Mouse (Mus musculus) embryo, embryonic 10 days (tissue): ENCODE measurements at regions not wholly inside any gene's neighbourhood (a gene's known extent, or its start where the extent isn't known, plus 50 kb on each side); places are given as distances from the start of the nearest gene placed in this dataset.
"Not testable (repeated sequence)": the region's sequence is repeated elsewhere in the genome, so short reads cannot be mapped to it uniquely, and the experiment has no call there.

ENCODE experiments used
- DNase-seq: peaks from one replicate; pipeline ENCODE4 v3.0.0-alpha.2; 2015; ENCODE audit warnings: low spot score

- DNase-seq, result peak; percentile 70
Measured at GRCm38 (mm10) chr12:20196386-20196785, 242.1 kb downstream of the Gm21863 start.

- DNase-seq, result peak; percentile 2
Measured at GRCm38 (mm10) chr12:20196905-20197304, 242.6 kb downstream of the Gm21863 start.

- DNase-seq, result not testable (repeated sequence)
Measured at GRCm38 (mm10) chr12:20223921-20224320, 269.6 kb downstream of the Gm21863 start.

- DNase-seq, result not testable (repeated sequence)
Measured at GRCm38 (mm10) chr12:20226831-20227230, 272.5 kb downstream of the Gm21863 start.

DNA sequence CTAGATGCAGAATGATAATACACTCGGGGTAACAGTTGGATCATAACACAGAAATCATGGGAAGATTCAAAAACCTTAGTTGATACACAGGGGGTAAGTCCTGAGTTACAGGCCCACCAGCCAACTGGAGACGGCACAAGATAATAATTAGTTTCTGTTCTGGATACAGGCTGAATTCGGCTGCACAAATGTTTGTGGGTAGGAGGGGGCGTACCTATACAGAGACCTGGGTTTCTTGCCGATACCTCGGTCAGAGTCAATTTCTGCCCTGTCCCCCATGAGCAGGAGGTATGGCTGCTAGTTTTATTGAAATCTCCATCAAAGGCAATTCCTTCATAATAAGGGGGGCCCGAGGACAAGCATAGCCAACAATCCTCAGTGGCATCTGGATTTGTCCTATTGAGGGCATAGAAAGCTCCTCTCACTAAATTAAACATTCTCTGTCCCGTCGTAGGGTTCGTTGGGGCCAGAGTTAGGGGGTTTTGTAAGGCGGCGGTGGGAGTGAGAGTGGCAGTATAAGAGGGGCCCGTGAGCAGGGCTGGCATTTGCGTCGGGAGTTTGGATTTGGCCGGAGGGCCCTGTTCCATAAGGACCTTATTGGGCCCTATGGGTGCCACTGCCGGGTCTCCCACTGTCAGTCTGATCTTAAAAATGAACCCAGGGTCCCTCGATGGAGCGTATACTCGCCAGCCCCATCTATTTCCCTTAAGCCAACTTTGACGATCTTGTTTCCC lies 273.3 kb downstream of the Gm21863 start:
- DNase-seq, result not testable (repeated sequence)

DNA sequence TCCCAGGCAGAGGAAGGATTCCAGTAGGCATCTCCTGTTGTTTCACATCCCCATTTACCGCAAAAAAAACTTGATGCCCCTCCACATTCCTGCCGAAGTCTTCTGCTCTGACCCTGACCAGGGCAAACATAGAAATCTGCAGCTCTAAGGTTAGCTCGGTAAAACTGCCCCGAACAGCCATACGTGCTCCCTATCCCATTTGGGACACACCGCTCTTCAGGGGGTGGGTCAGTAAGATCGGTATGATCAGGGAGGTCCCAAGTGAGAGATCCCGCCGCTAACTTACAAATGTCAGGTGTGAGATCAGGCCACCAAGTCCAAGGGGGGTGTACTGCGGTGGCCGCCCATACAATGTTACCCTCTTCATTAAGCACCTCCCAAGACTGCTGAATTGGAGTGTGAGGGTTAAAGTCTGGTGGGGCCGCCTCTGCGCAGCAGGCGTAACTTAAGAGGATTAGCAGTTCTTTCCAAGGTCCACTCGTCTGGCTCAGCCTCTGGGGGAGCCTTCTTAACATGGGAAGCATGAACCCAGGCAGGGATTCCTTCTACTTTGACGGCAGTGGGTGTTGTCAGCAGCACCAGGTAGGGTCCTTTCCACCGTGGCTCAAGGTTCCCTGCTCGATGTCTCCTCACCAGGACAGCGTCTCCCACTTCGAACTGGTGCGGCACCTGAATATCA lies 274.2 kb downstream of the Gm21863 start:
- peak; percentile 5 for DNase-seq

DNA sequence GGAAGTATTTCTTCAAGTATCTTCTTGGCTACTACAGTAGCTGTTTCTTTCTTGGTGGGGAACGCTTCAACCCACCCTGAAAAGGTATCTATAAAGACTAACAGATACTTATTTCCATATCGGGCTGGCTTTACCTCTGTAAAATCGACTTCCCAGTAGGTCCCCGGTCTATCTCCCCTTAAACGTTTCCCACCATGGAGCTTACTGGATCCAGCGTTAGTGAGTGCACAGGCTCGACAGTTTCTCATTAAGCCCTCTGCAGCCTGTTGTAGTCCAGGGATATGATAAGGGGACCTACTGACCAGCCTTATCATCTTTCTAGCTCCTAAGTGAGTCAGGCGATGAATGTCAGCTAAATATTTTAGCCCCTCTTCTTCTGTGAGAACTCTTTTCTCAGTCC lies 275.1 kb downstream of the Gm21863 start:
- not testable (repeated sequence) for DNase-seq

DNA sequence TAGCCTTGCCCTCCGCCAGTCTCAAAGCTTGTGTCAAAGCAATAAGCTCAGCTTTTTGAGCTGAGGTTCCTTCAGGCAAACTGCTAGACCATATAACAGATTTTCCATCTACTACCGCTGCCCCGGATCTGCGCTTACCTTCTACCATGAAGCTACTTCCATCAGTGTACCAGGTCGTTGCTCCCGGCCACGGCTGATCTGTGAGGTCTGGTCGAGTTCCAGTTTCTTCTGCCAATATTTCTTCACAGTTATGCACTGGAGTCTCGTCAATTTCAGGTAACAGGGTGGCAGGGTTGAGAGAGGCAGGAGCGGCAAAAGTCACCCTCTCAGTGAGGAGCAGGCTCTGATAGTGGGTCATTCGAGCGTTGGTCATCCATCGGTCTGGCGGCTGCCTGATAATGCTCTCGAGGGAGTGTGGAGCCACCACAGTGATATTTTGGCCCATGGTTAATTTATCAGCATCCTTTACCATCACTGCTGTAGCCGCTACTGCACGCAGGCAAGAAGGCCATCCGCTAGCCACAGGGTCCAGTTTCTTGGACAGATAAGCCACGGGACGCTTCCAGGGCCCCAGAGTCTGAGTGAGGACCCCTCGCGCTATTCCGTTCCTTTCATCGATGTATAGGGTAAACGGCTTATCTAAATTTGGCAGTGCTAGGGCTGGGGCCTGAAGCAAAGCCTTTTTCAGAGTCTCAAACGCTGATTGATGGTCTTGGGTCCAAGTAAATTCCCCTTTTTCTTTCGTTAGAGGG lies 276.0 kb downstream of the Gm21863 start:
- DNase-seq, result peak; percentile 6

DNA sequence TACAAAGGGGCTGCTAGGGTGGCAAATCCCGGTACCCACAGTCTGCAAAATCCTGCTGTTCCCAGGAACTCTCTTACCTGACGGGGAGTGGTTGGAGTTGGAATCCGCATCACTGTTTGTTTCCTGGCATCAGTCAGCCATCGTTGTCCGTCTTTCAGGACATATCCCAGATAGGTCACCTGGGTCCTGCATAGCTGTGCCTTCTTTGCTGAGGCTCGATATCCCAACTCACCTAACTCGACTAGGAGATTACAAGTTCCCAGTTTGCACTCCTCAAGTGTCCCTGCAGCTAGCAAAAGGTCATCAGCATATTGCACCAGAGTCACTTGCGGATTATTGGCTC lies 276.6 kb downstream of the Gm21863 start:
- peak; percentile 30 for DNase-seq

- peak; percentile 7 for DNase-seq
Measured at GRCm38 (mm10) chr12:20231528-20231927, 277.2 kb downstream of the Gm21863 start.

- DNase-seq, result no peak
Measured at GRCm38 (mm10) chr12:20231986-20232541, 277.8 kb downstream of the Gm21863 start.

- peak; percentile 8 for DNase-seq
Measured at GRCm38 (mm10) chr12:20232746-20233453, 278.6 kb downstream of the Gm21863 start.

GRCm38 (mm10) chr12:20233454-20233831 lies 279.1 kb downstream of the Gm21863 start:
- peak; percentile 21 for DNase-seq

DNA sequence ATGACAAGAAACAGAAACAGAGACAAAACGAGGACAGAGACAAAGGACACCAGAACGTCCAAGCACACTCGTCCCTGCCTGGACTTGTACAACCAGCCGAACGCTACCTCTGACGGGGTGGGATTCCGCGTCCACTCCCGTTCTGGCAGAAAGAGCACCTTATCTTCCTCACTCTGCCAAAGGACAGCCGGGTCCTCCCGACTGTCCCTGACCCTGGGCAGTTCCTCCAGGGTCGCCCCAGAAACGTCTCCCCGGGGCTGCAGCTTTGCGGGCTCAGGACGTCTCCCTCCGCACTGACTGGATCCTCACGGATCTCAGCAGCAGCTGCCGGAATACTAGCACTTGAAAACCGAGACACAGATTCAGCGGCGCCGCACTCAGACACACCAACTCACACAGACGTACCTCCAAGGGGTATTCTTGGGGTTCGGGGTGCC lies 279.6 kb downstream of the Gm21863 start:
- DNase-seq, result peak; percentile 41
